Mouse (Mus musculus) thymus, adult 2 months (tissue): Measurements from ENCODE around the gene Cpm. TPM values are rescaled to one million over a fixed set of nuclear protein-coding genes. Genes with fewer than 3 reads are reported as not detected.
"Not testable (repeated sequence)": the region's sequence is repeated elsewhere in the genome, so short reads cannot be mapped to it uniquely, and the experiment has no call there.

Experiments
- DNase-seq: peaks from one replicate; pipeline ENCODE4 v3.0.0; 2021
- H3K27ac ChIP-seq: fragments of 200-500 bp; 2 replicates; pipeline ENCODE4 v1.5.1; 2012; ENCODE audit warnings: low read length, control low read depth; ENCODE audit not compliant: control insufficient read depth, insufficient read depth
- H3K27me3 ChIP-seq: fragments of 200-500 bp; 2 replicates; pipeline ENCODE4 v1.6.1; 2012; ENCODE audit warnings: mild to moderate bottlenecking, low read length, moderate library complexity, mixed read lengths; ENCODE audit not compliant: control insufficient read depth, insufficient read depth
- H3K36me3 ChIP-seq: fragments of 200-500 bp; 2 replicates; pipeline ENCODE4 v1.6.1; 2012; ENCODE audit warnings: mild to moderate bottlenecking, low read length, moderate library complexity; ENCODE audit not compliant: control insufficient read depth, insufficient read depth
- H3K4me1 ChIP-seq: fragments of 200-500 bp; replicated peaks from 2 replicates; pipeline ENCODE4 v1.6.1; 2012; ENCODE audit warnings: low read length; ENCODE audit not compliant: control insufficient read depth, insufficient read depth
- H3K4me3 ChIP-seq: fragments of 200-500 bp; 2 replicates; pipeline ENCODE4 v1.5.1; 2012; ENCODE audit warnings: mild to moderate bottlenecking, low read length, control low read depth, moderate library complexity; ENCODE audit not compliant: control insufficient read depth, insufficient read depth
- CTCF ChIP-seq: fragments of 200-500 bp; IDR thresholded peaks from 2 replicates; pipeline ENCODE4 v1.5.1; 2012; ENCODE audit warnings: mild to moderate bottlenecking, control low read depth, low read length, moderate library complexity, borderline replicate concordance; ENCODE audit not compliant: control insufficient read depth, poor library complexity, insufficient read depth; ENCODE audit errors: extremely low read depth
- POLR2A ChIP-seq: fragments of 200-500 bp; IDR thresholded peaks from 2 replicates; pipeline ENCODE4 v1.6.1; 2012; ENCODE audit warnings: mild to moderate bottlenecking, low read length, control low read depth, moderate library complexity; ENCODE audit not compliant: control insufficient read depth, poor library complexity, insufficient read depth; ENCODE audit errors: extremely low read depth
- WGBS: fragments of 180-500 bp; shearing (Covaris S2); methylation state at CpG from one replicate; pipeline ENCODE4 v1.1.7; 2018; 5-methylcytosine and 5-hydroxymethylcytosine counted together
- polyA plus RNA-seq: library from polyadenylated mRNA; depleted of rRNA; stranded (reverse); fragments of >200 nt; gene quantifications from 2 replicates; pipeline ENCODE4 v1.2.3, GENCODE M21; 2012

Cpm gene
- polyA plus RNA-seq, 1 experiment, result 3.2 TPM

- no peak for DNase-seq
Observed at GRCm38 (mm10) chr10:117584102-117584501, 45.2 kb upstream of the Cpm start.

GRCm38 (mm10) chr10:117584566-117585515 lies 44.5 kb upstream of the Cpm start:
- DNase-seq, result no peak
- TF ChIP-seq POLR2A, result no peak
- no peak for TF ChIP-seq CTCF
- Histone ChIP-seq H3K27me3 (no peaks in the 10 kb centered on the region), H3K27ac (no peak overlapping the region), H3K4me3 (no peak overlapping the region), H3K36me3 (no peaks in the 10 kb centered on the region), H3K4me1 (no peaks in the 10 kb centered on the region)
- 93% methylated on average over 6 of the region's 6 CpGs for WGBS

More at GRCm38 (mm10) chr10:117584102-117584501, 45.2 kb upstream of the Cpm start:
- Histone ChIP-seq H3K4me3 (no peak overlapping the region), H3K4me1 (no peaks in the 10 kb centered on the region), H3K27me3 (no peaks in the 10 kb centered on the region), H3K36me3 (no peaks in the 10 kb centered on the region), H3K27ac (no peak overlapping the region)
- no peak for TF ChIP-seq POLR2A
- TF ChIP-seq CTCF, result no peak
- WGBS, result 93% methylated on average over 3 of the region's 3 CpGs

- Histone ChIP-seq H3K27ac (no peak overlapping the region), H3K27me3 (no peaks in the 10 kb centered on the region), H3K36me3 (no peaks in the 10 kb centered on the region), H3K4me1 (no peaks in the 10 kb centered on the region), H3K4me3 (no peak overlapping the region)
- DNase-seq, result no peak
- WGBS, result 92% methylated on average over 2 of the region's 2 CpGs
- TF ChIP-seq CTCF, result no peak
- TF ChIP-seq POLR2A, result no peak
Observed at GRCm38 (mm10) chr10:117585600-117586299, 43.5 kb upstream of the Cpm start.

GRCm38 (mm10) chr10:117586859-117587258 lies 42.4 kb upstream of the Cpm start:
- H3K36me3 ChIP-seq, result no peaks in the 10 kb centered on the region
- 89% methylated on average over 11 of the region's 11 CpGs for WGBS
- H3K4me3 ChIP-seq, result no peak overlapping the region
- no peaks in the 10 kb centered on the region for H3K27me3 ChIP-seq
- DNase-seq, result no peak
- no peaks in the 10 kb centered on the region for H3K4me1 ChIP-seq
- TF ChIP-seq CTCF, result no peak
- no peak for TF ChIP-seq POLR2A
- H3K27ac ChIP-seq, result no peak overlapping the region

GRCm38 (mm10) chr10:117587335-117587734 lies 42.0 kb upstream of the Cpm start:
- Histone ChIP-seq H3K4me3 (no peak overlapping the region), H3K36me3 (no peaks in the 10 kb centered on the region), H3K27ac (no peak overlapping the region), H3K4me1 (no peaks in the 10 kb centered on the region), H3K27me3 (no peaks in the 10 kb centered on the region)
- no peak for DNase-seq
- no peak for TF ChIP-seq CTCF
- TF ChIP-seq POLR2A, result no peak
- WGBS, result 90% methylated on average over 10 of the region's 10 CpGs

- not testable (repeated sequence) for H3K4me3 ChIP-seq, H3K4me1 ChIP-seq, H3K27ac ChIP-seq, H3K36me3 ChIP-seq, H3K27me3 ChIP-seq, DNase-seq
- WGBS, result 86% methylated on average over 11 of the region's 11 CpGs
Observed at GRCm38 (mm10) chr10:117588416-117589143, 40.7 kb upstream of the Cpm start.
